Mouse (Mus musculus) hindbrain, embryonic 12.5 days (tissue): Measurements from ENCODE around the gene Scrt2. TPM values are rescaled to one million over a fixed set of nuclear protein-coding genes. Genes with fewer than 3 reads are reported as not detected.
"Not testable (repeated sequence)": the region's sequence is repeated elsewhere in the genome, so short reads cannot be mapped to it uniquely, and the experiment has no call there.

Experiments
- ATAC-seq: fragments of 200-750 bp; cut with Nextera tagmentation; 2 replicates; pipeline ENCODE4 v1.8.0; 2017; ENCODE audit warnings: moderate TSS enrichment; ENCODE audit not compliant: low FRiP score
- H3K27ac ChIP-seq: fragments of 300-500 bp; sonication (generic); 2 replicates; pipeline ENCODE4 v1.5.1; 2016; ENCODE audit warnings: mild to moderate bottlenecking
- H3K27me3 ChIP-seq: fragments of 300-500 bp; sonication (generic); 2 replicates; pipeline ENCODE4 v1.6.1; 2016; ENCODE audit warnings: mild to moderate bottlenecking
- H3K36me3 ChIP-seq: fragments of 300-500 bp; sonication (generic); 2 replicates; pipeline ENCODE4 v1.6.1; 2016; ENCODE audit warnings: mild to moderate bottlenecking
- H3K4me1 ChIP-seq: fragments of 300-500 bp; sonication (generic); 2 replicates; pipeline ENCODE4 v1.6.1; 2016
- H3K4me2 ChIP-seq: fragments of 300-500 bp; sonication (generic); replicated peaks from 2 replicates; pipeline ENCODE4 v1.6.1; 2016; ENCODE audit warnings: mild to moderate bottlenecking
- H3K4me3 ChIP-seq: fragments of 300-500 bp; sonication (generic); 2 replicates; pipeline ENCODE4 v1.5.1; 2016; ENCODE audit warnings: mild to moderate bottlenecking
- H3K9ac ChIP-seq: fragments of 300-500 bp; sonication (generic); 2 replicates; pipeline ENCODE4 v1.6.1; 2016; ENCODE audit warnings: mild to moderate bottlenecking, moderate library complexity
- H3K9me3 ChIP-seq: fragments of 300-500 bp; sonication (generic); replicated peaks from 2 replicates; pipeline ENCODE4 v1.6.1; 2016; ENCODE audit warnings: mild to moderate bottlenecking
- whole genome bisulfite sequencing: fragments of 180-500 bp; shearing (Covaris S2); methylation state at CpG from one replicate; pipeline ENCODE4 v1.1.7; 2016; 5-methylcytosine and 5-hydroxymethylcytosine counted together
- polyA plus RNA-seq: library from polyadenylated mRNA; unstranded; fragments of >200 nt; fragmentation: Nextera tagmentation; extraction: Ambion mirVana; gene quantifications from 2 replicates; pipeline ENCODE4 v1.2.1, GENCODE M21; 2016

Scrt2 gene
- polyA plus RNA-seq, 1 experiment from 2014 or later, result 26.8 TPM

GRCm38 (mm10) chr2:152057252-152057563, 24.1 kb upstream of the Scrt2 start:
- 67% methylated on average over 9 of the region's 9 CpGs for WGBS
- Histone ChIP-seq H3K4me3 (no peak overlapping the region), H3K4me1 (peaks cover 31% of the 10 kb centered on the region), H3K4me2 (no peak overlapping the region), H3K9me3 (no peaks in the 10 kb centered on the region), H3K9ac (peak overlapping the region; percentile 3; the same call in 1 of the 2 replicates), H3K36me3 (no peaks in the 10 kb centered on the region), H3K27ac (peak overlapping the region; percentile 79), H3K27me3 (peaks cover 23% of the 10 kb centered on the region)
- no peak for ATAC-seq

GRCm38 (mm10) chr2:152062817-152063216, 18.5 kb upstream of the Scrt2 start:
- not testable (repeated sequence) for H3K4me2 ChIP-seq, H3K27me3 ChIP-seq, H3K9ac ChIP-seq, H3K36me3 ChIP-seq, ATAC-seq, H3K4me3 ChIP-seq, H3K27ac ChIP-seq, H3K9me3 ChIP-seq, H3K4me1 ChIP-seq
- WGBS, result 83% methylated on average over 3 of the region's 3 CpGs

- no peak overlapping the region for H3K9ac ChIP-seq
- peak; percentile 92 for ATAC-seq
- no peaks in the 10 kb centered on the region for H3K36me3 ChIP-seq
- H3K27me3 ChIP-seq, result peaks cover under 1% of the 10 kb centered on the region; the same call in 1 of the 2 replicates
- H3K9me3 ChIP-seq, result no peaks in the 10 kb centered on the region
- peaks cover 17% of the 10 kb centered on the region for H3K4me1 ChIP-seq
- no peak overlapping the region for H3K4me3 ChIP-seq
- 27% methylated on average over 11 of the region's 11 CpGs for WGBS
- H3K4me2 ChIP-seq, result no peak overlapping the region
- H3K27ac ChIP-seq, result peak overlapping the region; percentile 87
Measured at GRCm38 (mm10) chr2:152068660-152069433, 12.5 kb upstream of the Scrt2 start.

DNA sequence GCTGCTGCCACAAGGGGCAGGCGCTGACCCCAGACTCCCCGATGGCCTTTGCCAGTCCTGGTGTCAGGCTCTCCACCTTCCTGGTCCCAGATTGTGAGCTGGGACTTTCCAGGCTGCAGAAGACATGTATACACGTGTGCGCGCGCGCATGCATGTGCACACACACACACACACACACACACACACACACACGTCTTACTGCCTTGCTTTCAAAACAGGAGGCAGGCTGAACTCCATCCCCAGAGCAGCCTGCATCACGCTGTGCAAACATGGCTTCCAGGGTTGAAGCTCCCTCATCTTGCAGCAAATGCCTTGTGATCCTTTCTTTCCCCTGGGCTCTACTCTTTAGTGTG, 11.9 kb upstream of the Scrt2 start:
- Histone ChIP-seq H3K4me3 (no peak overlapping the region), H3K9ac (no peak overlapping the region), H3K4me2 (no peak overlapping the region), H3K27me3 (peaks cover 3% of the 10 kb centered on the region; the same call in 1 of the 2 replicates), H3K4me1 (peaks cover 17% of the 10 kb centered on the region), H3K9me3 (no peaks in the 10 kb centered on the region), H3K36me3 (no peaks in the 10 kb centered on the region), H3K27ac (peak overlapping the region; percentile 87)
- WGBS, result 51% methylated on average over 9 of the region's 9 CpGs
- ATAC-seq, result no peak

DNA sequence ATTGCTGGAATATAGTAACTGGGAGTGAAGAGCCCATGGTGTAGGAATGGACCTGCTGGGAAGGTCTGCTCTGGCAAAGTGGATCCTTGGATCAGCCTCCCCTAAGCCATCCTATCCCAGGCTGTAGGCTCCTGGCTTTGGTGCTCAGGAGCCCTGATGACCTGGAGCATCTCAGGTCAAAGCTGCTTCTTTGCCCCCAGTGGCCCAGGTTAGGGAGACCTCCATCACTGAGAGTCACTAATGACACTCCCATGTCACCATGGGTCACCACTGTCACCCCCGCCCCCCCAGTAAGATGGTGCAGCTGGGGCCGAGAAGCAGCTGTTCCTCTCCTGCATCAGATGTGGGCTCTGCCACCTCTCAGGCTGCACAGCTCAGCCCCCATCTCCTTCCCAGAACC, 11.4 kb upstream of the Scrt2 start:
- Histone ChIP-seq H3K27me3 (peaks cover 3% of the 10 kb centered on the region; the same call in 1 of the 2 replicates), H3K4me1 (peaks cover 17% of the 10 kb centered on the region), H3K4me2 (no peak overlapping the region), H3K9me3 (no peaks in the 10 kb centered on the region), H3K9ac (no peak overlapping the region), H3K27ac (peak overlapping the region; percentile 87), H3K36me3 (no peaks in the 10 kb centered on the region), H3K4me3 (no peak overlapping the region)
- ATAC-seq, result no peak; the same call in 1 of the 2 replicates
- 65% methylated on average over 2 of the region's 2 CpGs for WGBS

GRCm38 (mm10) chr2:152074521-152074920, 6.8 kb upstream of the Scrt2 start:
- WGBS, result 77% methylated on average over 2 of the region's 2 CpGs
- Histone ChIP-seq H3K27me3 (peaks cover 11% of the 10 kb centered on the region; the same call in 1 of the 2 replicates), H3K4me2 (no peak overlapping the region), H3K9me3 (no peaks in the 10 kb centered on the region), H3K36me3 (no peaks in the 10 kb centered on the region), H3K4me3 (no peak overlapping the region), H3K9ac (no peak overlapping the region), H3K4me1 (peaks cover 19% of the 10 kb centered on the region), H3K27ac (no peak overlapping the region)
- ATAC-seq, result no peak

GRCm38 (mm10) chr2:152075294-152075889, 5.9 kb upstream of the Scrt2 start:
- Histone ChIP-seq H3K9me3 (no peaks in the 10 kb centered on the region), H3K9ac (no peak overlapping the region), H3K4me2 (no peak overlapping the region), H3K4me1 (peaks cover 18% of the 10 kb centered on the region), H3K36me3 (no peaks in the 10 kb centered on the region), H3K27me3 (peaks cover 14% of the 10 kb centered on the region; the same call in 1 of the 2 replicates), H3K4me3 (no peak overlapping the region), H3K27ac (no peak overlapping the region)
- WGBS, result 49% methylated on average over 9 of the region's 9 CpGs
- ATAC-seq, result no peak

DNA sequence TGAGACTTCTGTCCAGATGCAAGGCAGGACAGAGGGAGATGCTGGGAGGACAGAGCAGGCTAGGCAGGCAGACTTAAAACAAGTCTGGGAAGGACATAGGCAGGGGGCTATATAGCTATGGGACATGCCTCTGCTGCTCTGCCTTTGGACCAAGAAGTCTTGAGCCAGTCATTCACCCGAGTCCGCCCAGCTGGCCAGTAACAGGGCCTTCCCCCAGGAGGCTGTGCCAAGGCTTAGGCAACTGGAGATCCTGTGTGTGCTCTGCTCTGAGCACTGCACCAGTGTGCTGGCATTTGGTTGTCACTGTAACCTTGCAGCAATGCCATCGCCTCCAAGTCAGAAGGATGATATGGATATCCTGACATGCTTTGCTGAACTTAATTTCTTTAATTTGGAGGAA, 4.0 kb upstream of the Scrt2 start:
- no peaks in the 10 kb centered on the region for H3K9me3 ChIP-seq
- no peak overlapping the region for H3K4me3 ChIP-seq
- no peak overlapping the region for H3K27ac ChIP-seq
- no peak overlapping the region for H3K4me2 ChIP-seq
- peaks cover 30% of the 10 kb centered on the region for H3K4me1 ChIP-seq
- no peaks in the 10 kb centered on the region for H3K36me3 ChIP-seq
- WGBS, result 75% methylated on average over 3 of the region's 3 CpGs
- peaks cover 17% of the 10 kb centered on the region for H3K27me3 ChIP-seq
- ATAC-seq, result no peak
- H3K9ac ChIP-seq, result no peak overlapping the region

- peaks cover 50% of the 10 kb centered on the region for H3K4me1 ChIP-seq
- WGBS, result under 1% methylated on average over 79 of the region's 81 CpGs
Measured at GRCm38 (mm10) chr2:152081641-152082448, 516 bp downstream of the Scrt2 start.

GRCm38 (mm10) chr2:152082456-152083285, 1.3 kb downstream of the Scrt2 start:
- Histone ChIP-seq H3K36me3 (peaks cover under 1% of the 10 kb centered on the region; the same call in 1 of the 2 replicates), H3K9ac (peak overlapping the region; percentile 97), H3K4me2 (peak overlapping the region; percentile 72), H3K9me3 (no peaks in the 10 kb centered on the region), H3K4me3 (peak overlapping the region; percentile 81), H3K27ac (peak overlapping the region; percentile 98), H3K4me1 (peaks cover 58% of the 10 kb centered on the region), H3K27me3 (peaks cover 17% of the 10 kb centered on the region)
- WGBS, result 14% methylated on average over 7 of the region's 7 CpGs
- no peak for ATAC-seq

More at GRCm38 (mm10) chr2:152081641-152082448, 516 bp downstream of the Scrt2 start:
- peak overlapping the region; percentile 81 for H3K4me3 ChIP-seq
- no peaks in the 10 kb centered on the region for H3K9me3 ChIP-seq
- no peaks in the 10 kb centered on the region for H3K36me3 ChIP-seq
- peak overlapping the region; percentile 72 for H3K4me2 ChIP-seq
- H3K27me3 ChIP-seq, result peaks cover 17% of the 10 kb centered on the region
- H3K9ac ChIP-seq, result peak overlapping the region; percentile 97
- peak overlapping the region; percentile 98 for H3K27ac ChIP-seq
- peak; percentile 85 for ATAC-seq

DNA sequence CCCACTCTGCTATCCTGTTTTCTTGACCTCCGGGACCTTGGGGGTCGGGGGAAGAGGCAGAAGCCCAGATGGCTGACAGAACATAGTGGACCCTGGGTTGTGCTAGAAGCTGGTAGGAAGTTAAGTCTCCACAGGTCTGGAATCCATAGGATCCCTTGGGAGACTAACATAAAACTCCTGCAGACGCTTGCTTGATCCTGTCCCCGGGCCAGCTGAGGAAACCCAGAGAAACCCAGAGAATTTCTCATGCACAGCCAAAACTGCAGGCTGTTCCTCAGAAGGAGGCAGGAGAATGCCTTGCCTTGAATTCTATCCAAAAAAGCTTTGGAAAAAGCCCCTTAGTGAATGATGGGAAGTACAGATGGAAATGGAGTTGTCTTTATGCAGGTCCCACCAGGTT, 2.1 kb downstream of the Scrt2 start:
- peak overlapping the region; percentile 72 for H3K4me2 ChIP-seq
- peak overlapping the region; percentile 81 for H3K4me3 ChIP-seq
- ATAC-seq, result no peak
- H3K27me3 ChIP-seq, result peaks cover 17% of the 10 kb centered on the region
- H3K9ac ChIP-seq, result peak overlapping the region; percentile 97
- peaks cover 66% of the 10 kb centered on the region for H3K4me1 ChIP-seq
- no peaks in the 10 kb centered on the region for H3K9me3 ChIP-seq
- H3K27ac ChIP-seq, result peak overlapping the region; percentile 98
- peaks cover 8% of the 10 kb centered on the region; the same call in 1 of the 2 replicates for H3K36me3 ChIP-seq
- 58% methylated on average over 4 of the region's 4 CpGs for WGBS
